Mouse (Mus musculus) forebrain, embryonic 13.5 days (tissue): ENCODE measurements around the gene 1600012H06Rik. TPM values are rescaled to one million over a fixed set of nuclear protein-coding genes. Genes with fewer than 3 reads are reported as not detected.
"Not testable (repeated sequence)": the region's sequence is repeated elsewhere in the genome, so short reads cannot be mapped to it uniquely, and the experiment has no call there.

Experiments
- ATAC-seq: fragments of 200-750 bp; cut with Nextera tagmentation; 2 replicates; pipeline ENCODE4 v1.8.0; 2017
- H3K27ac ChIP-seq: fragments of 300-500 bp; sonication (generic); 2 replicates; pipeline ENCODE4 v1.5.1; 2015; ENCODE audit warnings: inconsistent platforms, mild to moderate bottlenecking, moderate library complexity
- H3K27me3 ChIP-seq: fragments of 300-500 bp; sonication (generic); 2 replicates; pipeline ENCODE4 v1.6.1; 2015; ENCODE audit warnings: mild to moderate bottlenecking, inconsistent platforms
- H3K36me3 ChIP-seq: fragments of 300-500 bp; sonication (generic); 2 replicates; pipeline ENCODE4 v1.6.1; 2015; ENCODE audit warnings: mild to moderate bottlenecking, inconsistent platforms; ENCODE audit not compliant: poor library complexity, severe bottlenecking
- H3K4me1 ChIP-seq: fragments of 300-500 bp; sonication (generic); 2 replicates; pipeline ENCODE4 v1.6.1; 2015; ENCODE audit warnings: inconsistent platforms
- H3K4me2 ChIP-seq: fragments of 300-500 bp; sonication (generic); 2 replicates; pipeline ENCODE4 v1.6.1; 2015; ENCODE audit warnings: inconsistent platforms, mild to moderate bottlenecking, moderate library complexity
- H3K4me3 ChIP-seq: fragments of 300-500 bp; sonication (generic); 2 replicates; pipeline ENCODE4 v1.5.1; 2015; ENCODE audit warnings: mild to moderate bottlenecking, inconsistent platforms
- H3K9ac ChIP-seq: fragments of 300-500 bp; sonication (generic); 2 replicates; pipeline ENCODE4 v1.6.1; 2015; ENCODE audit warnings: mild to moderate bottlenecking, inconsistent platforms
- H3K9me3 ChIP-seq: fragments of 300-500 bp; sonication (generic); replicated peaks from 2 replicates; pipeline ENCODE4 v1.6.1; 2016; ENCODE audit warnings: inconsistent platforms
- WGBS: fragments of 180-500 bp; shearing (Covaris S2); methylation state at CpG from one replicate; pipeline ENCODE4 v1.1.7; 2015; 5-methylcytosine and 5-hydroxymethylcytosine counted together
- polyA plus RNA-seq: library from polyadenylated mRNA; unstranded; fragments of >200 nt; fragmentation: Nextera tagmentation; extraction: Ambion mirVana; gene quantifications from 2 replicates; pipeline ENCODE4 v1.2.1, GENCODE M21; 2015

Gene 1600012H06Rik
- polyA plus RNA-seq, 1 experiment from 2014 or later = 28.8 TPM

- H3K4me2 ChIP-seq = no peak overlapping the region
- H3K4me3 ChIP-seq = no peak overlapping the region
- no peak for ATAC-seq
- H3K4me1 ChIP-seq = no peaks in the 10 kb centered on the region
- no peak overlapping the region for H3K9ac ChIP-seq
- H3K9me3 ChIP-seq = no peaks in the 10 kb centered on the region
- H3K27ac ChIP-seq = no peak overlapping the region
- no peaks in the 10 kb centered on the region for H3K27me3 ChIP-seq
- 90% methylated on average over 4 of the region's 4 CpGs for WGBS
- no peaks in the 10 kb centered on the region for H3K36me3 ChIP-seq
Measured at GRCm38 (mm10) chr17:14914401-14914800, 28.6 kb upstream of the 1600012H06Rik start.

- WGBS = 93% methylated on average over 8 of the region's 8 CpGs
- Histone ChIP-seq H3K4me2 (no peak overlapping the region), H3K27me3 (no peaks in the 10 kb centered on the region), H3K36me3 (no peaks in the 10 kb centered on the region), H3K9me3 (no peaks in the 10 kb centered on the region), H3K27ac (no peak overlapping the region), H3K4me1 (no peaks in the 10 kb centered on the region), H3K9ac (no peak overlapping the region), H3K4me3 (no peak overlapping the region)
- ATAC-seq = no peak
Measured at GRCm38 (mm10) chr17:14917866-14918265, 25.1 kb upstream of the 1600012H06Rik start.

- no peak overlapping the region for H3K27ac ChIP-seq
Measured at GRCm38 (mm10) chr17:14921582-14921981, 21.4 kb upstream of the 1600012H06Rik start.

GRCm38 (mm10) chr17:14927644-14928218 lies 15.3 kb upstream of the 1600012H06Rik start:
- H3K9me3 ChIP-seq = no peaks in the 10 kb centered on the region
- H3K27ac ChIP-seq = no peak overlapping the region
- H3K4me3 ChIP-seq = no peak overlapping the region
- H3K4me1 ChIP-seq = no peaks in the 10 kb centered on the region
- no peaks in the 10 kb centered on the region for H3K27me3 ChIP-seq
- WGBS = 83% methylated on average over 8 of the region's 8 CpGs
- H3K4me2 ChIP-seq = no peak overlapping the region
- H3K36me3 ChIP-seq = no peaks in the 10 kb centered on the region
- ATAC-seq = no peak
- H3K9ac ChIP-seq = no peak overlapping the region

More at GRCm38 (mm10) chr17:14921582-14921981, 21.4 kb upstream of the 1600012H06Rik start:
- Histone ChIP-seq H3K9ac (no peak overlapping the region), H3K4me3 (no peak overlapping the region), H3K36me3 (no peaks in the 10 kb centered on the region), H3K9me3 (no peaks in the 10 kb centered on the region), H3K4me1 (no peaks in the 10 kb centered on the region), H3K27me3 (no peaks in the 10 kb centered on the region), H3K4me2 (no peak overlapping the region)
- ATAC-seq = no peak
- 72% methylated on average over 6 of the region's 6 CpGs for WGBS

- no peak for ATAC-seq
- no peak overlapping the region for H3K4me2 ChIP-seq
- H3K27me3 ChIP-seq = no peaks in the 10 kb centered on the region
- H3K36me3 ChIP-seq = no peaks in the 10 kb centered on the region
- no peak overlapping the region for H3K4me3 ChIP-seq
- H3K9me3 ChIP-seq = no peaks in the 10 kb centered on the region
- no peak overlapping the region for H3K27ac ChIP-seq
- 56% methylated on average over 5 of the region's 5 CpGs for WGBS
- no peak overlapping the region for H3K9ac ChIP-seq
- no peaks in the 10 kb centered on the region for H3K4me1 ChIP-seq
Measured at GRCm38 (mm10) chr17:14928631-14929030, 14.4 kb upstream of the 1600012H06Rik start.

- H3K27ac ChIP-seq = no peak overlapping the region
- 90% methylated on average over 7 of the region's 7 CpGs for WGBS
- H3K4me3 ChIP-seq = no peak overlapping the region
- no peak overlapping the region for H3K9ac ChIP-seq
- no peak for ATAC-seq
- no peak overlapping the region for H3K4me2 ChIP-seq
- H3K9me3 ChIP-seq = no peaks in the 10 kb centered on the region
- H3K36me3 ChIP-seq = no peaks in the 10 kb centered on the region
- H3K27me3 ChIP-seq = no peaks in the 10 kb centered on the region
- no peaks in the 10 kb centered on the region for H3K4me1 ChIP-seq
Measured at GRCm38 (mm10) chr17:14930697-14931096, 12.3 kb upstream of the 1600012H06Rik start.

GRCm38 (mm10) chr17:14931469-14931868 lies 11.5 kb upstream of the 1600012H06Rik start:
- H3K4me1 ChIP-seq = no peaks in the 10 kb centered on the region
- no peak overlapping the region for H3K9ac ChIP-seq
- H3K36me3 ChIP-seq = no peaks in the 10 kb centered on the region
- WGBS = 90% methylated on average over 5 of the region's 5 CpGs
- H3K4me2 ChIP-seq = no peak overlapping the region
- no peaks in the 10 kb centered on the region for H3K9me3 ChIP-seq
- no peak for ATAC-seq
- H3K4me3 ChIP-seq = no peak overlapping the region
- no peaks in the 10 kb centered on the region for H3K27me3 ChIP-seq
- H3K27ac ChIP-seq = no peak overlapping the region

- H3K4me2 ChIP-seq, H3K9me3 ChIP-seq, H3K4me1 ChIP-seq, ATAC-seq, H3K4me3 ChIP-seq, H3K36me3 ChIP-seq, H3K27ac ChIP-seq, H3K27me3 ChIP-seq, H3K9ac ChIP-seq: not testable (repeated sequence)
- WGBS = 89% methylated on average over 14 of the region's 14 CpGs
Measured at GRCm38 (mm10) chr17:14935280-14935679, 7.7 kb upstream of the 1600012H06Rik start.

GRCm38 (mm10) chr17:14935841-14936605 lies 7.0 kb upstream of the 1600012H06Rik start:
- Histone ChIP-seq H3K9me3 (no peaks in the 10 kb centered on the region), H3K9ac (no peak overlapping the region), H3K36me3 (no peaks in the 10 kb centered on the region), H3K27ac (no peak overlapping the region), H3K4me2 (no peak overlapping the region), H3K4me1 (no peaks in the 10 kb centered on the region), H3K27me3 (no peaks in the 10 kb centered on the region), H3K4me3 (no peak overlapping the region)
- WGBS = 74% methylated on average over 5 of the region's 5 CpGs
- ATAC-seq = no peak

- H3K27ac ChIP-seq, H3K27me3 ChIP-seq, ATAC-seq, H3K9me3 ChIP-seq: not testable (repeated sequence)
- Histone ChIP-seq H3K9ac (peak overlapping the region; percentile 86), H3K4me3 (peak overlapping the region; percentile 88), H3K4me1 (peaks cover 26% of the 10 kb centered on the region), H3K36me3 (peaks cover 14% of the 10 kb centered on the region), H3K4me2 (peak overlapping the region; percentile 97)
- WGBS = 63% methylated on average over 6 of the region's 6 CpGs
Measured at GRCm38 (mm10) chr17:14942181-14942580, 803 bp upstream of the 1600012H06Rik start.

- no peak; the same call in 1 of the 2 replicates for ATAC-seq
- WGBS = 18% methylated on average over 16 of the region's 16 CpGs
- 0 out of 2 replicates have a peak overlapping the region, but pooled peaks have one; percentile 21 for H3K27ac ChIP-seq
- no peaks in the 10 kb centered on the region for H3K27me3 ChIP-seq
- H3K4me3 ChIP-seq = peak overlapping the region; percentile 88
- peak overlapping the region; percentile 97 for H3K4me2 ChIP-seq
- H3K36me3 ChIP-seq = peaks cover 19% of the 10 kb centered on the region
- H3K9ac ChIP-seq = peak overlapping the region; percentile 86
- peaks cover 26% of the 10 kb centered on the region for H3K4me1 ChIP-seq
- no peaks in the 10 kb centered on the region for H3K9me3 ChIP-seq
Measured at GRCm38 (mm10) chr17:14943729-14944059, 710 bp downstream of the 1600012H06Rik start.

- Histone ChIP-seq H3K4me1 (peaks cover 26% of the 10 kb centered on the region), H3K27me3 (no peaks in the 10 kb centered on the region), H3K4me2 (peak overlapping the region; percentile 33; the same call in 1 of the 2 replicates), H3K4me3 (0 out of 2 replicates have a peak overlapping the region, but pooled peaks have one; percentile 12), H3K36me3 (peaks cover 25% of the 10 kb centered on the region), H3K27ac (no peak overlapping the region), H3K9ac (no peak overlapping the region), H3K9me3 (no peaks in the 10 kb centered on the region)
- WGBS = 86% methylated on average over 1 of the region's 1 CpGs
- no peak for ATAC-seq
Measured at GRCm38 (mm10) chr17:14944551-14944950, 1.6 kb downstream of the 1600012H06Rik start.
